Mouse (Mus musculus) bone marrow macrophage, adult 2 months (primary cell): ENCODE data around the gene Ripor1.

ENCODE experiments used
- CTCF ChIP-seq: IDR thresholded peaks from 2 replicates; pipeline ENCODE4 v1.5.1; 2012; ENCODE audit warnings: low read depth, mild to moderate bottlenecking, low read length, moderate library complexity
- POLR2A ChIP-seq: IDR thresholded peaks from 2 replicates; pipeline ENCODE4 v1.6.1; 2012; ENCODE audit warnings: mild to moderate bottlenecking, low read depth, low read length, borderline replicate concordance

GRCm38 (mm10) chr8:105601301-105601700 is 3.8 kb upstream of the Ripor1 start:
- TF ChIP-seq POLR2A = no peak
- TF ChIP-seq CTCF = no peak
